ENCODE assay signal across 12 mouse cellular contexts in genomic region chr12:48221976-48222800, GRCm38 (mm10).
DNase-seq lines count a peak whose midpoint lies in the region; ATAC-seq and TF ChIP-seq lines count a peak whose summit lies in the region.
"Had no signal": no experiment of that assay in that cellular context is flagged by ENCODE, and none has a peak within 500 bp of the region (broad histone marks: within the 10 kb centered on the region; RNA-seq: fewer than 3 reads in every experiment).

No protein-coding gene starts in this region.

- H3K27ac ChIP-seq in hindbrain, embryonic 11.5 days (ENCODE audit: low read depth, low read length): no peak overlapping the region
- H3K27ac ChIP-seq in midbrain, embryonic 16.5 days (ENCODE audit: low read length): peak overlapping the region; percentile 80
- H3K27ac ChIP-seq in liver, postnatal 0 days (ENCODE audit: low read depth): no peak overlapping the region
- H3K27ac ChIP-seq: embryonic facial prominence, embryonic 15.5 days; heart, adult 2 months had no signal

- peak; percentile 80 for ATAC-seq in frontal cortex, adult (ENCODE audit: low TSS enrichment)
- peak; percentile 93 for ATAC-seq in hindbrain, embryonic 11.5 days (ENCODE audit: low FRiP score)
- ATAC-seq in midbrain, embryonic 16.5 days: peak; percentile 97
- ATAC-seq in liver, postnatal 0 days: no peak

- TF ChIP-seq CTCF in liver, postnatal 0 days (IDR thresholded peaks at IDR 0.05; ENCODE audit: low read depth): no peak

- no peaks in the 10 kb centered on the region for H3K27me3 ChIP-seq in hindbrain, embryonic 11.5 days (ENCODE audit: control insufficient read depth, insufficient read depth, low read length)
- no peaks in the 10 kb centered on the region for H3K27me3 ChIP-seq in midbrain, embryonic 16.5 days (ENCODE audit: control insufficient read depth, insufficient read depth, low read depth, low read length)
- H3K27me3 ChIP-seq in liver, postnatal 0 days (ENCODE audit: insufficient read depth, low read length): no peaks in the 10 kb centered on the region
- H3K27me3 ChIP-seq: embryonic facial prominence, embryonic 15.5 days had no signal

- no peak overlapping the region for H3K4me2 ChIP-seq in hindbrain, embryonic 11.5 days (replicated peaks; ENCODE audit: low read depth, low read length)
- no peak overlapping the region for H3K4me2 ChIP-seq in midbrain, embryonic 16.5 days (ENCODE audit: low read length)
- no peak overlapping the region for H3K4me2 ChIP-seq in liver, postnatal 0 days (ENCODE audit: low read depth, low read length)
- H3K4me2 ChIP-seq: embryonic facial prominence, embryonic 15.5 days had no signal

- no peaks in the 10 kb centered on the region for H3K9me3 ChIP-seq in hindbrain, embryonic 11.5 days (ENCODE audit: control insufficient read depth, low read length)
- no peaks in the 10 kb centered on the region for H3K9me3 ChIP-seq in midbrain, embryonic 16.5 days (replicated peaks; ENCODE audit: control insufficient read depth, low read length, poor library complexity, severe bottlenecking)
- no peaks in the 10 kb centered on the region for H3K9me3 ChIP-seq in liver, postnatal 0 days (ENCODE audit: low read length)
- H3K9me3 ChIP-seq: embryonic facial prominence, embryonic 15.5 days had no signal

- TF ChIP-seq EP300 in liver, postnatal 0 days (IDR thresholded peaks at IDR 0.05; ENCODE audit: low read depth): no peak

- no peaks in the 10 kb centered on the region for H3K4me1 ChIP-seq in hindbrain, embryonic 11.5 days (replicated peaks; ENCODE audit: control insufficient read depth, insufficient read depth, low read length)
- peaks cover 13% of the 10 kb centered on the region for H3K4me1 ChIP-seq in midbrain, embryonic 16.5 days (ENCODE audit: control insufficient read depth, insufficient read depth, low read length)
- no peaks in the 10 kb centered on the region for H3K4me1 ChIP-seq in liver, postnatal 0 days (ENCODE audit: insufficient read depth)
- H3K4me1 ChIP-seq: embryonic facial prominence, embryonic 15.5 days had no signal

- H3K36me3 ChIP-seq in hindbrain, embryonic 11.5 days (ENCODE audit: control insufficient read depth, insufficient read depth, low read length): no peaks in the 10 kb centered on the region
- H3K36me3 ChIP-seq in midbrain, embryonic 16.5 days (ENCODE audit: control insufficient read depth, insufficient read depth, low read length): no peaks in the 10 kb centered on the region
- no peaks in the 10 kb centered on the region for H3K36me3 ChIP-seq in liver, postnatal 0 days (replicated peaks; ENCODE audit: insufficient read depth, low read length)
- H3K36me3 ChIP-seq: embryonic facial prominence, embryonic 15.5 days had no signal

- no peak for DNase-seq in frontal cortex, postnatal 14 days (ENCODE audit: low spot score in 2 of 2)
- peak; percentile 81 for DNase-seq in embryo, embryonic 11 days
- peak; percentile 80 for DNase-seq in hindbrain, embryonic 11.5 days (ENCODE audit: low spot score)
- DNase-seq in adrenal gland, postnatal 4 days (ENCODE audit: low spot score in 2 of 2): no peak
- no peak for DNase-seq in ovary, postnatal 14 days (ENCODE audit: low spot score)
- no peak for DNase-seq in liver, postnatal 0 days
- DNase-seq: heart, adult 2 months; kidney, adult 8-10 months; thymus, adult 18-20 months had no signal

- 42% methylated on average over 3 of the region's 3 CpGs for WGBS in hindbrain, embryonic 11.5 days
- 18% methylated on average over 3 of the region's 3 CpGs for WGBS in midbrain, embryonic 16.5 days
- WGBS in liver, postnatal 0 days (ENCODE audit: insufficient replicate concordance): 60% methylated on average over 3 of the region's 3 CpGs

- H3K4me3 ChIP-seq in hindbrain, embryonic 11.5 days (ENCODE audit: low read depth, low read length): no peak overlapping the region
- no peak overlapping the region for H3K4me3 ChIP-seq in midbrain, embryonic 16.5 days (ENCODE audit: low read depth, low read length)
- H3K4me3 ChIP-seq in liver, postnatal 0 days (ENCODE audit: low read depth, low read length): no peak overlapping the region
- H3K4me3 ChIP-seq: embryonic facial prominence, embryonic 15.5 days; heart, adult 2 months had no signal

- H3K9ac ChIP-seq in hindbrain, embryonic 11.5 days (ENCODE audit: low read depth, low read length): no peak overlapping the region
- H3K9ac ChIP-seq in midbrain, embryonic 16.5 days (ENCODE audit: low read depth, low read length): no peak overlapping the region
- no peak overlapping the region for H3K9ac ChIP-seq in liver, postnatal 0 days (replicated peaks)
- H3K9ac ChIP-seq: embryonic facial prominence, embryonic 15.5 days had no signal

Comparison
In these comparisons a context has a peak if more than half of its experiments do, and no peak if none do; other contexts are left out.
1. DNase-seq: peak in embryo, embryonic 11 days (single experiment) and hindbrain, embryonic 11.5 days (single experiment); none in frontal cortex, postnatal 14 days (0 of 2), adrenal gland, postnatal 4 days (0 of 2), ovary, postnatal 14 days (single experiment) and liver, postnatal 0 days (single experiment).